Mouse (Mus musculus): ENCODE data around the gene Atg14. TPM values are rescaled to one million over a fixed set of nuclear protein-coding genes. Genes with fewer than 3 reads are reported as not detected.
"Not testable (repeated sequence)": the region's sequence is repeated elsewhere in the genome, so short reads cannot be mapped to it uniquely, and the experiment has no call there.

Atg14 gene
- 10 to 100 TPM; 16.3 to 20.5 TPM for total RNA-seq (2021)

- intact Hi-C loops (cut with DNase I); DNase-seq (ENCODE audit: low spot score in 2 of 2): not testable (repeated sequence)
Measured at GRCm38 (mm10) chr14:47570549-47570948, at the start of gene Atg14. TSS of gene Atg14 (minus strand) at chr14:47570649.

DNA sequence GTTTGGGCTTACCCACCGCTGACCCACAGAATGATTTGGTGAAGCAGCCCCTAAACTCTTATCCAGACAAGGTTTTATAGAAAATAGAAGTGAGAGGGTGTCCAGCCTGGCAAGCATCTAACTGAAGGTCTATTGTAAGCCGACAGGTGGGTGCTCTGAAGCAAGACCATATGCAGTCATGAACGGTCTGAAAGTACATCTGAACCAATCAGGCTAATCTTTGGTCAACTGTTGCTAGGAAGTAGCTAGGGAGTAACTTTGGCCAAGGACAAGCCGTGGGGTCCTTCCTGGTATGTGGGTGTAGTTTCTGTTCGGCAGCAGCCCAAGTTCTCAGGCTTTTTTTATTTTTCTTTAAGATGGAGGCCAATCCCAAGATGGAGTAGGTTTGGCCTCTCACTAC, 48.4 kb upstream of the Atg14 start:
- no peak for DNase-seq (ENCODE audit: low spot score in 2 of 2)
- intact Hi-C loops (cut with DNase I) = no loop called here

GRCm38 (mm10) chr14:47613254-47613653, 42.8 kb upstream of the Atg14 start:
- intact Hi-C loops (cut with DNase I) = no loop called here

GRCm38 (mm10) chr14:47597942-47598388, 27.5 kb upstream of the Atg14 start:
- intact Hi-C loops (cut with DNase I) = loop anchor here (10.0 kb wide), 1 partner anchor 47 kb away; the partner anchor contains the start of gene Ktn1

More at GRCm38 (mm10) chr14:47613254-47613653, 42.8 kb upstream of the Atg14 start:
- DNase-seq (ENCODE audit: low spot score in 2 of 2) = no peak

GRCm38 (mm10) chr14:47594426-47595103, 24.1 kb upstream of the Atg14 start:
- DNase-seq (ENCODE audit: low spot score in 2 of 2) = no peak
- intact Hi-C loops (cut with DNase I) = loop anchor here (10.0 kb wide), 1 partner anchor 50 kb away; the partner anchor contains the start of gene Ktn1

More at GRCm38 (mm10) chr14:47597942-47598388, 27.5 kb upstream of the Atg14 start:
- peak; percentile 36 to 58 for DNase-seq (ENCODE audit: low spot score in 2 of 2)

DNA sequence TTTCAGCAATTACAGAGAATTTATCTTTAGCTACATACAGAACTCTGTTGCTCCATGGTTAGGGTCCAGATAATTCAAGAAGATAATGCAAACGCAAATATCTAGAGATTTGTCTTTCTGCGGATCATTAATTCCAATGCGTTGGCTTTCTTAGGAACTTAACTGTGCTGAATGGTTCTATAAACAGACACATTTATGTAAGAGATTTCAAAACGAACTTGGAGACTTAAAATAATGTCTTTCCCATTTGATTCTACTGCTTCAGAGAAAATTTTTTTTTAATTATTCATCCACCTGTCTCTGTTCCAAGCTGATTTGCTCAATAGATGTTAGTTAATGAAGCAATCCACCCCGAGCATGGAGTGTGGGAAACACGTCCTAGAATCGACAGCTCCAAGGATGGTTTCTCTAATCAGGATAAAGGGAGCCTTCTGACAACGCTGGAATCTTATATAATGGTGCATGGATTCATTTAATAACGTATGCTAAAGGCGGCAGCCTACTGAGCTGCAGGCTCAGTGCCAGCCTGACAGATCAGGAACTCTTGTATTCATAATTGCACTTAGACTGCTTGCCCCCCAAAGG, 20.0 kb upstream of the Atg14 start:
- DNase-seq (ENCODE audit: low spot score in 2 of 2) = peak in 1 of 2 experiments; percentile 16
- intact Hi-C loops (cut with DNase I) = loop anchor here (10.0 kb wide), 1 partner anchor 54 kb away; the partner anchor contains the start of gene Ktn1

GRCm38 (mm10) chr14:47589444-47589843, 19.0 kb upstream of the Atg14 start:
- no peak for DNase-seq (ENCODE audit: low spot score in 2 of 2)
- intact Hi-C loops (cut with DNase I) = no loop called here

GRCm38 (mm10) chr14:47584346-47584745, 13.9 kb upstream of the Atg14 start:
- intact Hi-C loops (cut with DNase I) = no loop called here
- no peak for DNase-seq (ENCODE audit: low spot score in 2 of 2)

GRCm38 (mm10) chr14:47581681-47582080, 11.2 kb upstream of the Atg14 start:
- no peak for DNase-seq (ENCODE audit: low spot score in 2 of 2)
- intact Hi-C loops (cut with DNase I) = no loop called here

DNA sequence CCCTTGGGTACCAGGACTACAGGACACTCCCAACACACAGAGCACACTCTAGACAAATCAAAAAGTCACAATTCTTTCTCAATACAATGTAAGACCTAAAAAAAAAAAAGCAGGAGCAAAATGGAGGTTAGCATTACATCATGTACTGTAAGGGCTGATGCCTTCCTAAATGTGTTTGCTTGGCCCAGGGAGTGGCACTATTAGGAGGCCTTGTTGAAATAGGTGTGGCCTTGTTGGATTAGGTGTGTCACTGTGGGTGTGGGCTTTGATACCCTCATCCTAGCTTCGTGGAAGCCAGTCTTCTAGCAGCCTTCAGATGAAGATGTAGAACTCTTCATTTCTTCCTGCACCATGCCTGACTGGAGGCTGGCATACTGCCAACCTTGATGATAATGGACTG, 10.8 kb upstream of the Atg14 start:
- no peak for DNase-seq (ENCODE audit: low spot score in 2 of 2)
- intact Hi-C loops (cut with DNase I) = no loop called here

GRCm38 (mm10) chr14:47578086-47578485, 7.6 kb upstream of the Atg14 start:
- intact Hi-C loops (cut with DNase I) = loop anchor here (5.0 kb wide), 1 partner anchor 789 kb away; no protein-coding TSS in a partner anchor
- DNase-seq (ENCODE audit: low spot score in 2 of 2) = no peak

GRCm38 (mm10) chr14:47576687-47577086, 6.2 kb upstream of the Atg14 start:
- no peak for DNase-seq (ENCODE audit: low spot score in 2 of 2)
- intact Hi-C loops (cut with DNase I) = loop anchor here (5.0 kb wide), 1 partner anchor 791 kb away; no protein-coding TSS in a partner anchor

GRCm38 (mm10) chr14:47574721-47575120, 4.3 kb upstream of the Atg14 start:
- DNase-seq (ENCODE audit: low spot score in 2 of 2) = no peak
- intact Hi-C loops (cut with DNase I) = loop anchor here (5.0 kb wide), 1 partner anchor 793 kb away; no protein-coding TSS in a partner anchor

- intact Hi-C loops (cut with DNase I) = no loop called here
- no peak for DNase-seq (ENCODE audit: low spot score in 2 of 2)
Measured at GRCm38 (mm10) chr14:47572707-47573106, 2.3 kb upstream of the Atg14 start.

DNA sequence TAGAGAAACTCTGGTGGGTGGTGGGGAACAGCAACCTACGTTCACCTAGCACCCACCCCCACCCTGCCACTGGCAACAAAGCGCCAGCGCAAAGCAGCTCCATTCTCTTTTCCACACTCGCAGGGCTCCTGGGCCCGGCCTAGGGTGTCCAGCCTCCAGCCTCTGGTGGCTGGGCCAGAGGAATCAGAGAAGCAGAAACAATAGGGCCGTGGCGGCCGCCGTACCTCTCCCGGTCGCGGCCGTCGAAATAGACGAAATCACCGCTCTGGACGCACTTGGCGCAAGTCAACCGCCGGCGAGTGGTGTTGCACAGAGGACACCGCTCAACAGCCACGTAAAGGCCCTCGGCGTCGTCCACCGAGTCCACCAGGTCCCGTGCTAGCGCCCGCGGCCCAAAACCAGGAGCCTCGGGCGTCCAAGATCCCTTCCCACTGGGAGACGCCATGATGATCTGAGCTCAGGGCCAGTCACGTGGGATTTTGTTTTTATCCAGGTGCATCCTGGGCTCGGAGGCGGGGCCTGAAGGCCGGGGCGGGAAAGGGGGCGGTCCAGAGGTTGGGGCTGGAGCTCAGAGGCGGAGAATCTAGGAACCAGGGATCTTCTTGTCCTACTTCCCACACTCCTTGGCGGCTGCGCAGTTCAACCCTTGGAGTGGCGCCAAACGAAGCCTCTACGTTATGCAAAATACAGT, 2.3 kb downstream of the Atg14 start:
- intact Hi-C loops (cut with DNase I) = loop anchor here (1.0 kb wide), 1 partner anchor 81 kb away; no protein-coding TSS in a partner anchor

DNA sequence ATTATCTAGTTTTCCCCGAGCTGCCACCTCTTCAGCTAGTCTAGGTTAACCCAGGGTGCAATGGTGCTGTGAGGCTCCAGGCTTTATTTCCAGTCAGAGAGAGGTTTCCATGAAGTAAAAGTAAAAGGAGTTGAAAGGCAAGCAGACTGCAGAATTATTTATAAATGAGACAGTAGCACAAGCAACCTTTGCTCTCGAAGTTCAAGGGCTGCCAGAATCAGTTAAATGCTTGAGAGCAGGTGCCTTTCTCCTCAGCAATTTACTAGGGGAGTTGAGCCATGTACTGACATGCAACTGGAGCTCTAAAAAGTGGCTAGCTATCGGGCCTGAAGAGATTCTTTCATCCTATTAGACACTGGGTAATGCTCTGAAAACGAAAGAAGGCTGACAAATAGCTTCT, 7.3 kb downstream of the Atg14 start:
- no peak for DNase-seq (ENCODE audit: low spot score in 2 of 2)
- intact Hi-C loops (cut with DNase I) = no loop called here

More for the DNA sequence above, 2.3 kb downstream of the Atg14 start:
- peak; percentile 93 for DNase-seq (ENCODE audit: low spot score in 2 of 2)

DNA sequence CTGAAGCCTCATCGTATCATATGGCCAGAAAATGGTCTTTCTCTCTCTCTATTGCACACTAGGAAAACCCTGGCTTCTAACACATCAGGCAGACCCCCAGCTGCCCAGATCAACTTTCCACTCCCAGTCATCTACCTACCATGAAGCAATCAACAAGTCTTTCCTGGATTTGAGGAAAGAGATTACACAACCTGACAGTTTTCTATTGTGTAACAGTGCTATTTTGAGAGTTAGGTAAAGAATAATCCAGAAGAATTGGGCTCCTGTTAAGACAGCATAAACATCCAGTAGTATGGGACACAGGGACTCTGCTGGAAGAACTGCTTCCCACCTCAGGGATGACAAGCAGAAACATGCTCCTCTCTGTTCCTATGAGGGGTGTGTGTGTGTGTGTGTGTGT, 7.9 kb downstream of the Atg14 start:
- DNase-seq (ENCODE audit: low spot score in 2 of 2) = no peak
- intact Hi-C loops (cut with DNase I) = no loop called here

GRCm38 (mm10) chr14:47560714-47561113, 9.7 kb downstream of the Atg14 start:
- intact Hi-C loops (cut with DNase I) = no loop called here

DNA sequence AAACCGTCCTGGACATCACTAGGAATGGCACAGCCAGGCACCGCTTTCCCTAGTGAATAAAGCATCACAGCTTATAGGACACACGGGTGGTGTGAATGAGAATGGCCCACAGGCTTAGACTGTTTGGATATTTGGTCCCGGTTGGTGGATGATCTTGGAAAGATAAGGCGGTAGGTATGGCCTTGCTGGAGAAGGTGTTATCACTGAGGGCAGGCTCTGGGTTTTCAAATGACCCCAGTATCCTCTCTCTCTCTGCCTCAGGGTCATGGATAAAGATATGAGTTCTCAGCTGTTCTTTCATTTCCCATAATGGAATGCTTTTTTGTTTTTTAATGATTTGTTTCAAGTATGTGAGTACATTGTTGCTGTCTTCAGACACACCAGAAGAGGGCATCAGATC, 15.2 kb downstream of the Atg14 start:
- intact Hi-C loops (cut with DNase I) = no loop called here
- no peak for DNase-seq (ENCODE audit: low spot score in 2 of 2)

More at GRCm38 (mm10) chr14:47560714-47561113, 9.7 kb downstream of the Atg14 start:
- no peak for DNase-seq (ENCODE audit: low spot score in 2 of 2)

- DNase-seq (ENCODE audit: low spot score in 2 of 2) = no peak
- intact Hi-C loops (cut with DNase I) = no loop called here
Measured at GRCm38 (mm10) chr14:47554236-47554635, 16.2 kb downstream of the Atg14 start.
